Mouse (Mus musculus): Measurements from ENCODE around the gene Zfp182. TPM values are rescaled to one million over a fixed set of nuclear protein-coding genes. Genes with fewer than 3 reads are reported as not detected.

Zfp182 gene
- 9.6 and 10.2 TPM in 2 replicates for polyA plus RNA-seq (2012; rRNA removed)

DNA sequence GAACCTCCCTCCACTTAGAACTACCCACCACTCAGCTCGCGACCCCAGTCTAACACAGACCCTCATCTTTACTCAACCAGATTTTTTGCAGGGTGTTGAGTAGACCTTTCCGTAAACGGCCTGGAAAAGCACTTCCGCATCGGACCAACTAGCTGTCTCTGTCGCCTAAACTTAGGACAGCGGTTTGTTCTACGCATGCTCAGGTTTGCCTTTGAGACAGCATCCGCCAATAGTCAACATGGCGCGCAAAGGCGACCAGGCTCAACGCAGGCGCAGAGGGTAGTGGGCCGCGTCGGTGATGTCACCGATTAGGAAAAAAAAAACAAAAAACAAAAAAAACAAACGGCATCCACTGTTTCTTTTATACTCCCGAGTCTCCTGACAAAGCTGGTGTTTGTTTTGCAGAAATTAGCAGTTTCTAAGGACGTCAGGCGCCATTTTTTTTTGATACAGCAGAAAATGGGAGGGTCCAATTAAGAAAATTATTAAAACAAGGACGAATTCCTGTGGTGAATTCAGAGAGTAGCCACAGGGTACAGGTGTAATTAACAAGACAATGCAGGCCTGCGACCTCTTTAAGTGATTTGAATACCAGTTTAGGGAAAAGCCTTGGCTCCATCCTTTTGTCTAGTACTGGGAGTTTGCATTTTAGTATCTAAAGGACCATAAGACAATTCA lies at the start of gene Zfp182:
Gene Zfp182, minus strand, starts transcription at position 451 of the 678 bp plus-strand sequence.
- peak; percentile 56 to 88 for DNase-seq (ENCODE audit: extremely low spot score in 1 of 2, low spot score in 1 of 2)

DNA sequence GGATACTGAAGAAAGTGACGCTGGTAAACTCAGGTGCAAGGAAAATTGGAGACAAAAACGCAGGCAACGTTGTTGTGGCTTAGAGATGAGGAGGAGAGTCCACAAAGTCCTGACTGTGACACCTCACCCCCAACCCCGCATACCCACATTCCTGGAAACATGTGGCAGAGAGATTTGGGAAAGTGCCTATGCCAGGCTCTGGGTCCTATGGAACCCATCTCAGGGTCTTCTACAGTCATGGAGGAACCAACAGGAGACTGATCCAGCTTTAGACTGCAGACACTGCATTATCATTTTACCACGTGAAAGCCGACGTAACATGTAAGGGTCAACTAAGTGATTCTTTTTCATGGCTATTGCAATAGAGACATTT lies 27.7 kb upstream of the Zfp182 start:
- no peak for DNase-seq (ENCODE audit: extremely low spot score in 1 of 2, low spot score in 1 of 2)

DNA sequence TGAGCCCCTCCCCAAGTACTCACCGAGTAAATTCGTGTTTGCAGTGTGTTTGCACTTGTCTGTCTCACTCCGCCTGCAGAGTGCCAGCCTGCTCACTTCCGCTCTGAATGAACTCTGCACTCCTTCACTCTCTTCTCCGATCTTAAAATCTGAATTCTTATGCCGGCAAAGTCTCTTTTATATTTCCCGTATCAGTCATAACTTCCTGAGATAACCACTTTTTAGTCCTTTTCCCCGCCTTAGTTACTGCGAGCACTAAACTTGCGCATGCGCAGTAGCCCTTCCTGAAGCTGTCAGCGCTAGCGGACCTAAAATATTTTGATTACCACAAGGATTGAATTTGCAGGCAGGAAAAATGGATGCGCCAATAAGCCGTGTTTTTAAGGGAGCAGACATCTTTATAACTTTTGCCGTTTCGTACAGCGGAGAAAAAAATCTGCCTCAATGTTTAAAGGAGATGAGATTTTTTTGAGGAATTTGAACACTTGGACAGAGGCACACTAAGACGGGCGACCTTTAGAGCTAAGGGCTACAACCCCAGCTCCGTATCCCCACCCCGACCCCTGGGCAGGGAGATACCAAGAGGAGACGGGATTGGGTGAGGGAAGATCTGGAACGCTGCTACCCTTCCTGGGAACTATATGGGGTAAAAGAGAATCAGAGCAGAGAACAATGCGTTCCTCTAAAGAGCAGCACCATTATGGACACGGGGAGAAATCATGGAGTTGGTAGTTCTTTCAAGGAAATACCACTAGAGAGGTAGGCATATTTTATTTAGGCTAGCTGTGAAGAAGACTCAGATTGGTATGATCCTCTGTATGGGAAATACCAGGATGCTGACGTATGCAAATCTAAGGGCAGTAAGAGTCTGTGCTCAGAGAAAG lies 27.1 kb upstream of the Zfp182 start, which contains the start of gene Zfp300:
Gene Zfp300, minus strand, starts transcription at position 545 of the 884 bp plus-strand sequence.
- peak; percentile 45 to 79 for DNase-seq (ENCODE audit: extremely low spot score in 1 of 2, low spot score in 1 of 2)

DNA sequence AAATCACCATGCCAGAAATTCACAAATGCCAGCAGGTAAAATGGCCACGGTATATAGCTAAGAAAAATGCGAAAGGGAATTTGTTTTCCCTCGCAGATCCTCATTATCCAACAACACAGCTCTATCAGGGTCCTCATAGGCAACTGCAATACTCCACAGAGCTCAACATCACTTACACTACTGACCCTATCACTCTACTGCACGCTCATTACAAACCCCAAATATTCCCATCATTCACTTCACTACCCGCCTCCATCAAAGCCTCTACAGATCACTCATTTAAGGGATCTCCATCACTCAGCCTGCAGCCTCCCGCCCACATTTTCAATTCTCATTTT lies 26.5 kb upstream of the Zfp182 start:
- no peak for DNase-seq (ENCODE audit: extremely low spot score in 1 of 2, low spot score in 1 of 2)

DNA sequence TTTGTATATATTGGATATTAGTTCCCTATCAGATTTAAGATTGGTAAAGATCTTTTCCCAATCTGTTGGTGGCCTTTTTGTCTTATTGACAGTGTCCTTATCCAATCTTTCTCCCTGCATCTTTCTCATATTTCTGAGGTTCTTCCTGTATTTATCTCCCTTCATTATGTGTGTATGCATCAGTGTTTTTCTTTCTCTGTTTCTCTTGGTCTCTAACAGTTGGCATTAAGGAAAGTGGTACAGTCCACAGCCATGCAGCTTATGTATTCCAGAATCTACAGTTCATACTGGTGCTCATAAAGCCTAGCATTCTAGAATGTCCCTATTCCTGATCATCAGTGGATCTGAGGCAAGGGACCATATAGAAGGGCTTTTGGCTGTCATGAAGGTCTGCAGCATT lies 6.0 kb upstream of the Zfp182 start, which contains the start of gene Spaca5:
Gene Spaca5, plus strand, starts transcription at position 301 of the 400 bp plus-strand sequence.
- no peak for DNase-seq (ENCODE audit: extremely low spot score in 1 of 2, low spot score in 1 of 2)

DNA sequence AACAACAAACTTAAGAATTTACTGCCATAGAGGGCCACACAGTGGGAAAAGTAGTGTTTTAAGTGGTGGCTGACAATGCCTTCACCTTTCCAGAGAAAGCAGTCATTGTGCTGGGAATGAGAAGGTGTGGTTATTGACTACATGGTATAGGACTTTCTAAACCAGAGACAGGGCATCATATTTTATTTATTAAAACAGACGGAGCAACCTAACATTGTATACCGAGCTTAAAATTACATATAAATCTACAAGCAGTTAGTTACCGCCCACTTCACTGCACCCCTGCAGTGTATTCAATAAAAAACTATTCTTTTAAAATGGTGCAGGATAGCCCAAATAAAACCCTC lies 401 bp upstream of the Zfp182 start:
- no peak for DNase-seq (ENCODE audit: extremely low spot score in 1 of 2, low spot score in 1 of 2)

DNA sequence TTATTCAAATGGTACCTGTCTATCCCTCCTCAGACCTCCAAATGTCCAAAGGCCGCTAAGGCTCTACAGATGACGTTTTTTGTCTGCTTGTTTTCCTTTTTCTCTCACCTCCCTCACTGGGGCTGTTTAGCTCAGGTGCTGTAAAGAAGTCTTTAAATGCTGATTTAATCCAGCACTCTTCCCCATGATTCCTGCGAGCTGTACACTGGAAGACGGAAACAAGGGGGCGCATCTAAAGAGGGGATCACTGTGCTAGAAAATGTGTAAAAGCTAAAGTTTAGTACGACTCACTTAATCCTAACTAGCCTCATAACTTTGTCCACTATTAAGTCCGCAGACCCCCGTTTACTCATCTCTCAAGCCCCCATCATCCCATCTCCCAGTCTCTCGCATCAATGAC lies 656 bp downstream of the Zfp182 start:
- no peak for DNase-seq (ENCODE audit: extremely low spot score in 1 of 2, low spot score in 1 of 2)

DNA sequence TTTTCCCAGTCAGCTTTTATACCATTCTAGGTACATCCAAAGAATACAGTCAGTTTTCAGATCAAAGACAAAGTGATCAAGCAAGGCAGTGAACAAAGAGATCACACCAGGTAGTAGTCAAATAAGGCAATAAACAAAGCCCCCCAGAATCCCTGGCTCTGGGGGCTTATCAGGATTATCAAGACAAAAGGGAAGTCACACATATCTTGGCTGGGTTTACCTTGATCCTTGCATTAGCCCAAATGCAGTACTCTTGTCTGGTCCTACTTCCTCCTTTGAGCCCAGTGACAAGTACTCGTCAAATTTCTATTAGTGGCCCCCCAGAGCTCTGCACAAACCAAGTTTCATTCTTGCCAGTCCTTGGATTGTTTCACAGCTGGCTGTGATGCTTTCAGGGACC lies 81.2 kb downstream of the Zfp182 start:
- DNase-seq (ENCODE audit: extremely low spot score in 1 of 2, low spot score in 1 of 2), result no peak

Other genes starting within 250 kb of the Zfp182 start
- gene Timp1, start 192.2 kb downstream of the Zfp182 start, polyA plus RNA-seq (2012; rRNA removed), result 1.5 and 1.6 TPM in 2 replicates
- 273 and 320 TPM in 2 replicates for gene Syn1, start 141.3 kb downstream of the Zfp182 start, polyA plus RNA-seq (2012; rRNA removed)
- 19.2 and 21.8 TPM in 2 replicates for gene Cfp, start 130.8 kb downstream of the Zfp182 start, polyA plus RNA-seq (2012; rRNA removed)
- gene Elk1, start 111.7 kb downstream of the Zfp182 start, polyA plus RNA-seq (2012; rRNA removed), result 36.0 and 39.1 TPM in 2 replicates
- 15.0 and 17.7 TPM in 2 replicates for gene Uxt, start 100.3 kb downstream of the Zfp182 start, polyA plus RNA-seq (2012; rRNA removed)
- not detected in 2 replicates for gene Spaca5, start 6.1 kb upstream of the Zfp182 start, polyA plus RNA-seq (2012; rRNA removed)
- gene Zfp300, start 27.2 kb upstream of the Zfp182 start, polyA plus RNA-seq (2012; rRNA removed), result 1.6 and 1.8 TPM in 2 replicates
- not detected in 2 replicates for gene Ssxa1, start 53.5 kb upstream of the Zfp182 start, polyA plus RNA-seq (2012; rRNA removed)
- gene Gm21876, start 113.3 kb upstream of the Zfp182 start, polyA plus RNA-seq (2012; rRNA removed), result not detected in 2 replicates